Mouse (Mus musculus): ENCODE measurements around the gene Plekha7. TPM values are rescaled to one million over a fixed set of nuclear protein-coding genes. Genes with fewer than 3 reads are reported as not detected.

Gene Plekha7
- total and polyA plus RNA-seq, 2 experiments from 2014 or later, result 7.9 to 22.8 TPM

DNA sequence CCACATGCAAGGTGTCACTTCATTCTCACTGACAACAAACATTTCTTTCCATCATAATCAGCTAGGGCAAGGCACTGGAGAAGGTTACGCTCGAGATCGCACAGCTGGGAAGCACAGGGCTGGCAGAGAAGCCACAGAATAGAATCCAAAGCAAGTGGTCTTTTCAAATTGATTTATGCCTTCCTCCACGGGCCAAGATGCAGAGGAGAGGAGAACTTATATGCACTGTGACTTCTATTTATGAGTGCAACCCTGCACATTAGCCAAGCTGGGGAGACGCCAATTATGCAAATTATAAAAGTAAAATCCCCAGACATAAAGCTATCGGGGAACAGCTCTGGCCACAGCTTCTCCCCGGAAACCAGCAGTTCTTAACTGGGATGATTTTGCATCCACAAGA is 86.3 kb downstream of the Plekha7 start:
- Histone ChIP-seq H3K4me1 (ENCODE audit: insufficient read depth, low read length) (peaks cover 20% of the 10 kb centered on the region), H3K4me2 (ENCODE audit: low read depth, low read length) (no peak overlapping the region), H3K27me3 (ENCODE audit: insufficient read depth, low read length) (no peaks in the 10 kb centered on the region), H3K9me3 (ENCODE audit: low read length) (no peaks in the 10 kb centered on the region), H3K27ac (no peak overlapping the region), H3K36me3 (ENCODE audit: insufficient read depth, low read length) (no peaks in the 10 kb centered on the region), H3K4me3 (ENCODE audit: low read length) (no peak overlapping the region), H3K9ac (replicated peaks; ENCODE audit: low read length) (no peak overlapping the region)
- peak; percentile 59 for DNase-seq (ENCODE audit: low spot score)
- no peak for ATAC-seq
- TF ChIP-seq CTCF (IDR thresholded peaks at IDR 0.05; ENCODE audit: low read depth), result no peak
- 17% methylated on average over 7 of the region's 7 CpGs for WGBS

DNA sequence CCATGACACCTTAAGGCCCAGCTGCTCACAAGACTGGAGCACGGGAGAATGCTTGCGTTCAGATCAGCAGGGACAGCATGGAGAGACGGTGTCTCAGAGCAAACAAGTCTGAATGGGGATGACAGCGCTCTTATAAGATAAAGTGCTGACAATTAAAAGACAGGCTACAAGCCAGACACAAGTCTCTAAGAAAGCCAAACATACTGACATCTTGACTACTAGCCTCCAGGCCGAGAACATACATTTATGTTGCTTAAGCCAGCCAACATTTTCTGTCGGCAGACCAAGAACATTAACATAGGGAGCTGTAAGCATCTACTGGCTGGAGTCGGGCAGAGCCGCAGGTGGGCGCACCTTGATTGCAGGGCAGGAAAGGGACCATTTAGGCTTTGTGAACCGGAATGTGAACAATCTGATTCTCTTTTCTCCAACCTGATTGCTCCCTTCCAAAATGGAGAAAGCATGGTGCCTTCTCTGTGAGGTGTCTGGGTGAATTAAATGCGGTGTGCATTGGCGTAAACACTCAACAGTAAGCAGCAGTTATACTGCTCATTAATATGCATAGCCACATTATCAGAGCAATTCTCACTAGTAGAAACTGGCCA is 88.0 kb downstream of the Plekha7 start:
- DNase-seq (ENCODE audit: low spot score) (no peak), ATAC-seq (no peak)
- H3K36me3 ChIP-seq (ENCODE audit: insufficient read depth, low read length), result no peaks in the 10 kb centered on the region
- TF ChIP-seq CTCF (IDR thresholded peaks at IDR 0.05; ENCODE audit: low read depth), result no peak
- no peak overlapping the region for H3K4me2 ChIP-seq (ENCODE audit: low read depth, low read length)
- no peaks in the 10 kb centered on the region for H3K9me3 ChIP-seq (ENCODE audit: low read length)
- 60% methylated on average over 12 of the region's 12 CpGs for WGBS
- H3K27me3 ChIP-seq (ENCODE audit: insufficient read depth, low read length), result no peaks in the 10 kb centered on the region
- H3K4me1 ChIP-seq (ENCODE audit: insufficient read depth, low read length), result peaks cover 15% of the 10 kb centered on the region
- H3K9ac ChIP-seq (replicated peaks; ENCODE audit: low read length), result no peak overlapping the region
- H3K4me3 ChIP-seq (ENCODE audit: low read length), result no peak overlapping the region
- no peak overlapping the region for H3K27ac ChIP-seq

DNA sequence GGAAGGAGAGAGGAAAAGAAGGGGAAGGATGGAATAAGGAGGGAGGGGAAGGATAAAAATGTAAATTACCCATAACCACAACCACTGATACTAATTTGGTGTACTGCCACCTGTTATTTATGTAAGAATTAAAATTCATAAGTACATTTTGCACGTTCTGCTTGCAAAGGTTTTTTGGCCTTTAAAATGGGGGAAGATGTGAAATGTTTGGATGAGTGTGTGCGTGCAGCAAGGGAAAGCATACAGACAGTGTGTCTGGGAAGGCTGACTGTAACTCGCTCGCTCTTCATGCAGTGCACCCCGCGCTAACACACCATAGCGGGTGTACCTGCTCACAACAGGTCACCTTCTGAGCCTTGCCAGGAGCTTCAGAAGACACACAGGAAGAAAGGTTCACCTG is 90.4 kb downstream of the Plekha7 start:
- 92% methylated on average over 7 of the region's 7 CpGs for WGBS
- DNase-seq (ENCODE audit: low spot score), result no peak

DNA sequence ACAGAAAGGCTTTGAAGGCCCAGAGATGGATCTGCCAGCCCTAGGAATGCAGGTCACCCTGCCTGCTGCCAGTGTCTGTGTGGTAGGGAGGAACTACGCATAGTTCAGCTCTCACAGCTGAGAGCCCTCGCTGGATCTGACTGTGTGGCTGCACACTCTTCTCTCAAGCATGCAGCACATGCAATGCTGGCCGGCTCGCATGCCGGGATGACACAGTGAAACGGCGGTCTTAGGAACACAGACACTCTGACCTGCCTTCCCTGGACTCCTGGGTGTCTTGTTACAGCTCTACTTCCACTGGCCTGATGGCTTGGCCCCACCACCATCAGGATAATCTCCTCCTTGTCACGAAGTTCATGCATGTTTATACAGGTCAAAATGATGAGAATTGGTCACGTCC is 96.3 kb downstream of the Plekha7 start:
- Histone ChIP-seq H3K4me1 (ENCODE audit: insufficient read depth, low read length) (peaks cover 17% of the 10 kb centered on the region), H3K4me3 (ENCODE audit: low read length) (no peak overlapping the region), H3K27ac (no peak overlapping the region; the same call in 1 of the 2 replicates), H3K27me3 (ENCODE audit: insufficient read depth, low read length) (no peaks in the 10 kb centered on the region), H3K9ac (replicated peaks; ENCODE audit: low read length) (no peak overlapping the region), H3K36me3 (ENCODE audit: insufficient read depth, low read length) (no peaks in the 10 kb centered on the region), H3K9me3 (ENCODE audit: low read length) (no peaks in the 10 kb centered on the region), H3K4me2 (ENCODE audit: low read depth, low read length) (no peak overlapping the region)
- no peak for TF ChIP-seq CTCF (IDR thresholded peaks at IDR 0.05; ENCODE audit: low read depth)
- ATAC-seq (no peak), DNase-seq (ENCODE audit: low spot score) (no peak)
- 32% methylated on average over 9 of the region's 9 CpGs for WGBS

More for the DNA sequence above, 90.4 kb downstream of the Plekha7 start:
- ATAC-seq, result no peak
- no peak for TF ChIP-seq CTCF (IDR thresholded peaks at IDR 0.05; ENCODE audit: low read depth)
- H3K27me3 ChIP-seq (ENCODE audit: insufficient read depth, low read length), result no peaks in the 10 kb centered on the region
- peaks cover 14% of the 10 kb centered on the region for H3K4me1 ChIP-seq (ENCODE audit: insufficient read depth, low read length)
- no peak overlapping the region for H3K27ac ChIP-seq
- H3K4me3 ChIP-seq (ENCODE audit: low read length), result no peak overlapping the region
- no peaks in the 10 kb centered on the region for H3K9me3 ChIP-seq (ENCODE audit: low read length)
- no peaks in the 10 kb centered on the region for H3K36me3 ChIP-seq (ENCODE audit: insufficient read depth, low read length)
- H3K4me2 ChIP-seq (ENCODE audit: low read depth, low read length), result no peak overlapping the region
- H3K9ac ChIP-seq (replicated peaks; ENCODE audit: low read length), result no peak overlapping the region

DNA sequence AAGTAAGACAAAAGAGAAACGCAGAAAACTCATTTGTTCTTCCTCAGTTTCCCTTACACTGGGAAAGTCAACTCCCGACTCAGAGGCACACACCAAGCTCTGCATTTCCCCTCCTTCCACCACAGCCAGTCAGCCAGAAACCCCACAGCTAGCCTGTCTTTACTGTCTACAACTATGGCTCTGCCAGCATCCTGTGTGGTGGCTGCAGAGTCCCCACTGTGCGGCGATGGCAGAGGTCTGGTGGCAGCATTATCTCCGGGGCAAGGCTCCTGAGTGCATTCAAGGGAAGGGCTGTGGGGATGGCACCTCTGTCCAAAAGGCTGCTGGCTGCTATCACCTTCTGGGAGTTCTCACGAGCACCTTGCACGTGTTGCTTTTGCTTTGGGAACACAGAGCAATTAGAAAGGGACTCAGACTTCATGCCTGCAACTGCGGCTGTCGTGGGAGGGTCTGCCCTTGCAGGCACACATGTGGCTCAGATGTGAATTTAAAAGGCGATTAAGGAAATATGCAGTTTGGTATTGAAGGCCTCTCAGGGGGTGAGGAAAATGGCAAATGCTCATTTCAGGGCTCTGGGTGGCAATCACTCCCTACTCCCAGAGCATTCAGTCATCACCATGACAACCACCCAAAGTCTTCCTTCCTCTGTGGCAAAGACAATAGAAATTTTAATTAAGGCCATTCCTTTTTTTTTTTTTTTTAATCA is 98.1 kb downstream of the Plekha7 start:
- no peaks in the 10 kb centered on the region for H3K9me3 ChIP-seq (ENCODE audit: low read length)
- no peak overlapping the region for H3K9ac ChIP-seq (replicated peaks; ENCODE audit: low read length)
- no peaks in the 10 kb centered on the region for H3K36me3 ChIP-seq (ENCODE audit: insufficient read depth, low read length)
- H3K4me1 ChIP-seq (ENCODE audit: insufficient read depth, low read length), result peaks cover 17% of the 10 kb centered on the region
- H3K27ac ChIP-seq, result peak overlapping the region; percentile 37
- H3K4me2 ChIP-seq (ENCODE audit: low read depth, low read length), result 0 out of 2 replicates have a peak overlapping the region, but pooled peaks have one; percentile 10
- WGBS, result 13% methylated on average over 10 of the region's 10 CpGs
- DNase-seq (ENCODE audit: low spot score) (peak; percentile 62), ATAC-seq (peak; percentile 61)
- H3K27me3 ChIP-seq (ENCODE audit: insufficient read depth, low read length), result no peaks in the 10 kb centered on the region
- H3K4me3 ChIP-seq (ENCODE audit: low read length), result no peak overlapping the region
- TF ChIP-seq CTCF (IDR thresholded peaks at IDR 0.05; ENCODE audit: low read depth), result no peak

DNA sequence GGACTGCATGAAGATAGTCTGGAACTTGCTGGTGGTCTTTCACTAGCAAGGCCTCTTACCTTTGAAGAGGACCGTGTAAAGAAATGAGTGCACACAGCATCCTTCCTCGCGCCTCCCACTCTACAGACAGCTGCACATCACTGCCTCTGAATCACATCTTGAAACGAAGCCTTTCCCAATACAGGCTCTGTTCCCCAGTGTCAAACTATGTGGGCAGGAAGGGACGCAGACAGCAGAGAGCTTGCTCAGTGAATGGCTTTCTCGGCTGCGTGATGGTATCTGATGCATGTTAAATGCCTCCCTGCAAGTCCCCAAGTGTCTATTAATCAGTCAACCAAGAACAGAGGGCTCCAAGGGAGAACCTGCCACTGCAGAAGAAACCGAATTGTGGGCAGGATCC is 99.3 kb downstream of the Plekha7 start:
- DNase-seq (ENCODE audit: low spot score) (no peak), ATAC-seq (no peak)
- H3K27ac ChIP-seq, result no peak overlapping the region
- H3K4me3 ChIP-seq (ENCODE audit: low read length), result no peak overlapping the region
- H3K27me3 ChIP-seq (ENCODE audit: insufficient read depth, low read length), result no peaks in the 10 kb centered on the region
- H3K36me3 ChIP-seq (ENCODE audit: insufficient read depth, low read length), result no peaks in the 10 kb centered on the region
- TF ChIP-seq CTCF (IDR thresholded peaks at IDR 0.05; ENCODE audit: low read depth), result no peak
- no peaks in the 10 kb centered on the region for H3K9me3 ChIP-seq (ENCODE audit: low read length)
- WGBS, result 34% methylated on average over 8 of the region's 8 CpGs
- no peak overlapping the region for H3K4me2 ChIP-seq (ENCODE audit: low read depth, low read length)
- peaks cover 17% of the 10 kb centered on the region for H3K4me1 ChIP-seq (ENCODE audit: insufficient read depth, low read length)
- H3K9ac ChIP-seq (replicated peaks; ENCODE audit: low read length), result no peak overlapping the region

Data from hindbrain, postnatal 0 days (tissue).